Mouse (Mus musculus) liver, embryonic 14.5 days (tissue): ENCODE measurements around the gene Tecpr1. TPM values are rescaled to one million over a fixed set of nuclear protein-coding genes. Genes with fewer than 3 reads are reported as not detected.

Experiments used
- ATAC-seq: fragments of 200-750 bp; cut with Nextera tagmentation; 2 replicates; pipeline ENCODE4 v1.8.0; 2017; ENCODE audit warnings: moderate number of reproducible peaks, mild to moderate bottlenecking, moderate library complexity; ENCODE audit not compliant: insufficient read depth
- DNase-seq, 3 experiments: peaks; one replicate each; pipeline ENCODE4 v3.0.0-alpha.2; 2012 to 2013; ENCODE audit warnings: low read depth in 3 of 3, low spot score in 3 of 3
- H3K27ac ChIP-seq: fragments of 300-500 bp; sonication (generic); 2 replicates; pipeline ENCODE4 v1.5.1; 2014; ENCODE audit warnings: moderate library complexity, mild to moderate bottlenecking, control low read depth, inconsistent platforms
- H3K27me3 ChIP-seq: fragments of 300-500 bp; sonication (generic); 2 replicates; pipeline ENCODE4 v1.6.1; 2014; ENCODE audit warnings: mild to moderate bottlenecking, low read length, moderate library complexity; ENCODE audit not compliant: control insufficient read depth, insufficient read depth
- H3K36me3 ChIP-seq: fragments of 300-500 bp; sonication (generic); replicated peaks from 2 replicates; pipeline ENCODE4 v1.6.1; 2014; ENCODE audit warnings: low read depth; ENCODE audit not compliant: control insufficient read depth, insufficient read depth
- H3K4me1 ChIP-seq, 2 experiments: fragments of 200-500 bp in 1 of 2; fragments of 300-500 bp in 1 of 2; sonication (generic) in 1 of 2; replicated peaks; 2 replicates each; pipeline ENCODE4 v1.6.1; 2012 to 2014; ENCODE audit warnings: antibody characterized with exemption in 1 of 2, inconsistent platforms in 1 of 2, low read length in 1 of 2; ENCODE audit not compliant: control insufficient read depth in 2 of 2, insufficient read depth in 2 of 2
- H3K4me2 ChIP-seq: fragments of 300-500 bp; sonication (generic); 2 replicates; pipeline ENCODE4 v1.6.1; 2014; ENCODE audit warnings: low read depth, mild to moderate bottlenecking, control low read depth, moderate library complexity
- H3K4me3 ChIP-seq, 2 experiments: fragments of 200-500 bp in 1 of 2; fragments of 300-500 bp in 1 of 2; sonication (generic) in 1 of 2; 2 replicates each; pipeline ENCODE4 v1.5.1; 2012 to 2014; ENCODE audit warnings: low read depth in 2 of 2, low read length in 2 of 2, mild to moderate bottlenecking in 2 of 2, control low read depth in 1 of 2, inconsistent platforms in 1 of 2, moderate library complexity in 1 of 2; ENCODE audit not compliant: insufficient read depth in 1 of 2
- H3K9ac ChIP-seq: fragments of 300-500 bp; sonication (generic); replicated peaks from 2 replicates; pipeline ENCODE4 v1.6.1; 2014; ENCODE audit warnings: mild to moderate bottlenecking, control low read depth, moderate library complexity
- H3K9me3 ChIP-seq: fragments of 300-500 bp; sonication (generic); 2 replicates; pipeline ENCODE4 v1.6.1; 2016; ENCODE audit warnings: low read length, mixed read lengths; ENCODE audit not compliant: control insufficient read depth
- CTCF ChIP-seq: IDR thresholded peaks from 2 replicates; pipeline ENCODE4 v1.5.1; 2016; ENCODE audit warnings: antibody characterized with exemption, low read depth, control low read depth
- EP300 ChIP-seq: IDR thresholded peaks from 2 replicates; pipeline ENCODE4 v1.6.1; 2016; ENCODE audit warnings: antibody characterized with exemption, low read depth
- WGBS: fragments of 180-500 bp; shearing (Covaris S2); extraction: QIAGEN DNeasy Blood & Tissue Kit; methylation state at CpG from one replicate; pipeline ENCODE4 v1.1.7; 2014; ENCODE audit not compliant: insufficient replicate concordance; 5-methylcytosine and 5-hydroxymethylcytosine counted together
- polyA plus RNA-seq, 2 experiments: library from polyadenylated mRNA; depleted of rRNA in 1 of 2; stranded (reverse) in 1 of 2; unstranded in 1 of 2; fragments of >200 nt; fragmentation: Nextera tagmentation in 1 of 2; extraction: Ambion mirVana in 1 of 2; gene quantifications; 2 replicates each; pipeline versions ENCODE4 v1.2.1 to v1.2.3; 2012 to 2014

Gene Tecpr1
- polyA plus RNA-seq, 2 experiments, result 1.3 to 2.6 TPM

GRCm38 (mm10) chr5:144256888-144257287, 33.5 kb upstream of the Tecpr1 start:
- Histone ChIP-seq H3K36me3 (no peaks in the 10 kb centered on the region), H3K4me1 (peaks cover 6 to 16% of the 10 kb centered on the region in 2 experiments), H3K4me3 (peak overlapping the region; percentile 63 to 74; a peak in 3 of 4 replicates), H3K27me3 (no peaks in the 10 kb centered on the region; the same call in 1 of the 2 replicates), H3K9me3 (no peaks in the 10 kb centered on the region), H3K27ac (no peak overlapping the region), H3K4me2 (peak overlapping the region; percentile 85), H3K9ac (no peak overlapping the region)
- ATAC-seq, result no peak
- TF ChIP-seq EP300 (no peak), CTCF (no peak)
- WGBS, result 53% methylated on average over 1 of the region's 1 CpGs
- DNase-seq, result no peak

GRCm38 (mm10) chr5:144256541-144256870, 33.1 kb upstream of the Tecpr1 start:
- TF ChIP-seq EP300, result no peak
- TF ChIP-seq CTCF, result no peak
- H3K4me3 ChIP-seq, result peak overlapping the region; percentile 63 to 74
- H3K9me3 ChIP-seq, result no peaks in the 10 kb centered on the region
- H3K27me3 ChIP-seq, result no peaks in the 10 kb centered on the region; the same call in 1 of the 2 replicates
- no peaks in the 10 kb centered on the region for H3K36me3 ChIP-seq
- ATAC-seq (no peak), DNase-seq (no peak)
- 20% methylated on average over 7 of the region's 7 CpGs for WGBS
- H3K4me2 ChIP-seq, result peak overlapping the region; percentile 85
- H3K9ac ChIP-seq, result peak overlapping the region; percentile 76
- peaks cover 6 to 16% of the 10 kb centered on the region in 2 experiments for H3K4me1 ChIP-seq
- no peak overlapping the region for H3K27ac ChIP-seq

GRCm38 (mm10) chr5:144255632-144256540, 32.5 kb upstream of the Tecpr1 start:
- Histone ChIP-seq H3K9me3 (no peaks in the 10 kb centered on the region), H3K27ac (no peak overlapping the region; the same call in 1 of the 2 replicates), H3K9ac (peak overlapping the region; percentile 76), H3K4me3 (peak overlapping the region; percentile 63 to 74), H3K36me3 (no peaks in the 10 kb centered on the region), H3K4me2 (peak overlapping the region; percentile 85), H3K27me3 (no peaks in the 10 kb centered on the region; the same call in 1 of the 2 replicates), H3K4me1 (peaks cover 6 to 16% of the 10 kb centered on the region in 2 experiments)
- under 1% methylated on average over 35 of the region's 40 CpGs for WGBS
- ATAC-seq (no peak), DNase-seq (no peak)
- TF ChIP-seq CTCF, result no peak
- TF ChIP-seq EP300, result no peak

- H3K4me3 ChIP-seq, result peak overlapping the region; percentile 63 to 74
- under 1% methylated on average over 67 of the region's 84 CpGs for WGBS
- TF ChIP-seq CTCF (no peak), EP300 (no peak)
- H3K4me1 ChIP-seq, result peaks cover 6 to 16% of the 10 kb centered on the region in 2 experiments
- H3K9me3 ChIP-seq, result no peaks in the 10 kb centered on the region
- no peaks in the 10 kb centered on the region; the same call in 1 of the 2 replicates for H3K27me3 ChIP-seq
- H3K4me2 ChIP-seq, result peak overlapping the region; percentile 85
- peak overlapping the region; percentile 76 for H3K9ac ChIP-seq
- ATAC-seq (peak; percentile 88), DNase-seq (peak; percentile 84 to 86 (median 86))
- peak overlapping the region; percentile 51 for H3K27ac ChIP-seq
- H3K36me3 ChIP-seq, result no peaks in the 10 kb centered on the region
These were observed 31.6 kb upstream of the Tecpr1 start for GRCm38 (mm10) chr5:144254811-144255631.
